Mouse (Mus musculus): ENCODE results near the gene Sdk2.

DNA sequence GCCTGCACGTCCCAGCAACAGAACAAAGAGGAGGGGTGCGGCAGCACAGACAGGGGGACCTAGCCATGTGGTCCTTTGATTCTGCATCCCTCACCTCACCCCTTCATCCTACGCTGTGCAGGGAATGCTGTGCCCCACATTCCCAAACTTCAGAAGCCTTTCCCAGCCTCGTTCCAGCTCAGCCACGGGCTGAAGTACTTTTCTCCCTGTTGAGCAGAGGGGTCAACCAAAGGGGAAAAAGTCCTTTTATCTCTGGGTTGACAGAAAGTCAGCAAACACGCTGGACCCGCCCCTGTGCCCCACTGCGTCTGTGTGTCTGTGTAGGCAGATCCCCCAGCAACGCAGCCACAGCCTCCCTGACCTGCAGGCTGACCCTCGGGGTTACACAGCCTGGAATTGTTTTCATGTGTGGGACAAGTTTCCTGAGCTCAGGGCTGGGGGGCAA, 18.9 kb downstream of the Sdk2 start:
- TF ChIP-seq CTCF (IDR thresholded peaks at IDR 0.05) (no peak), EP300 (IDR thresholded peaks at IDR 0.05) (no peak)
